Mouse (Mus musculus): ENCODE data around the gene Myo18a. TPM values are rescaled to one million over a fixed set of nuclear protein-coding genes. Genes with fewer than 3 reads are reported as not detected.

Myo18a gene
- polyA plus RNA-seq, 1 experiment from 2014 or later, result 95.5 TPM

DNA sequence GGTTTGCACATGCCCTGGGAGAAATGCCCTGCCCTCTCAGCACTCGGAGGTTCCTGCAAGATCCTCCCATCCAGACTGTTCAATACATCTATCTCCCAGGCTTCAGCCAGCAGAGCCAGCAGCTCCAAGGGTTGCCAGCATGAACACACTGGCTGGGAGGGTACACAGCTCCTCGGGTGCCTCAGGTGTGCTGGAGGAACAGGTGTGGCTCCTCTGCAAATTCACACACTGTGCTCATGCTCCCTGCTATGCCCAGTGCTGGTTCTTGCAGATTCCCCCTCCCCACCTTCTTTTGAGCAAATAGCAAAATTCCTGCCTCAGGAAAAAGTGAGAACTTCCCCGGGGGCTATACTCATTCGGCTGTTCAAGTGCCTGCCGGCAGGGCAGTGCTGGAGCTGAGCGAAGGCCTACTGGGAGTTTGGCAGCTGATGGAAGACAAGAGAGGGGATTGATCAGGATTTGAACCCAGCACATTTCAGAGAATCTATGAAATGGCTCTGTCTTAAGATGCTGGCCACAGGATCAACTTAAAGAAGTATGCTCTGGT lies 111.7 kb downstream of the Myo18a start:
- no peak overlapping the region for H3K4me3 ChIP-seq
- H3K27ac ChIP-seq, result peak overlapping the region; percentile 83; the same call in 1 of the 2 replicates
- H3K36me3 ChIP-seq, result no peaks in the 10 kb centered on the region
- H3K9me3 ChIP-seq, result no peaks in the 10 kb centered on the region
- peaks cover 53% of the 10 kb centered on the region for H3K4me1 ChIP-seq
- no peak for DNase-seq (ENCODE audit: low spot score)
- WGBS, result 52% methylated on average over 6 of the region's 6 CpGs
- H3K27me3 ChIP-seq (ENCODE audit: insufficient read depth, poor library complexity, severe bottlenecking), result no peaks in the 10 kb centered on the region

DNA sequence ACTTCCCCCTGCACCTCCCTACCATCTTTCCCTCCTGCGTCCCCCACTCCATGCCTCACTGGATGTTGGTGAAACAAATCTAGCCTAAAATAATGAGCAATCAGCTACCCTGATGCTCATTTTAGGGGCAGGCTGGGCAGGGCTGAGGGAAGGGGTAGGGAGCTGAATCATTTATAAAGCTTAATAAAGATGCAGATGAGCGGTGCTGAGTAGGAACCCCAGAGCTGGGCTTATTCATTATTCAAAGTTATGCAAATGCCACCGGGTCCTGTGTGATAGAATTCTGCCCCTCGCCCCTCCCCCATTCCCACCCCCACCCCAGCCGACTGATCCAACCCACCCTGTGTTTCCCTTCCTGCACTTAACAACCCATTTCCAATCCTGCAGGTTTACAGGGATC lies 112.2 kb downstream of the Myo18a start:
- H3K4me3 ChIP-seq, result no peak overlapping the region
- WGBS, result 56% methylated on average over 5 of the region's 5 CpGs
- no peaks in the 10 kb centered on the region for H3K27me3 ChIP-seq (ENCODE audit: insufficient read depth, poor library complexity, severe bottlenecking)
- DNase-seq (ENCODE audit: low spot score), result no peak
- peaks cover 53% of the 10 kb centered on the region for H3K4me1 ChIP-seq
- H3K27ac ChIP-seq, result peak overlapping the region; percentile 83; the same call in 1 of the 2 replicates
- H3K36me3 ChIP-seq, result no peaks in the 10 kb centered on the region
- no peaks in the 10 kb centered on the region for H3K9me3 ChIP-seq

DNA sequence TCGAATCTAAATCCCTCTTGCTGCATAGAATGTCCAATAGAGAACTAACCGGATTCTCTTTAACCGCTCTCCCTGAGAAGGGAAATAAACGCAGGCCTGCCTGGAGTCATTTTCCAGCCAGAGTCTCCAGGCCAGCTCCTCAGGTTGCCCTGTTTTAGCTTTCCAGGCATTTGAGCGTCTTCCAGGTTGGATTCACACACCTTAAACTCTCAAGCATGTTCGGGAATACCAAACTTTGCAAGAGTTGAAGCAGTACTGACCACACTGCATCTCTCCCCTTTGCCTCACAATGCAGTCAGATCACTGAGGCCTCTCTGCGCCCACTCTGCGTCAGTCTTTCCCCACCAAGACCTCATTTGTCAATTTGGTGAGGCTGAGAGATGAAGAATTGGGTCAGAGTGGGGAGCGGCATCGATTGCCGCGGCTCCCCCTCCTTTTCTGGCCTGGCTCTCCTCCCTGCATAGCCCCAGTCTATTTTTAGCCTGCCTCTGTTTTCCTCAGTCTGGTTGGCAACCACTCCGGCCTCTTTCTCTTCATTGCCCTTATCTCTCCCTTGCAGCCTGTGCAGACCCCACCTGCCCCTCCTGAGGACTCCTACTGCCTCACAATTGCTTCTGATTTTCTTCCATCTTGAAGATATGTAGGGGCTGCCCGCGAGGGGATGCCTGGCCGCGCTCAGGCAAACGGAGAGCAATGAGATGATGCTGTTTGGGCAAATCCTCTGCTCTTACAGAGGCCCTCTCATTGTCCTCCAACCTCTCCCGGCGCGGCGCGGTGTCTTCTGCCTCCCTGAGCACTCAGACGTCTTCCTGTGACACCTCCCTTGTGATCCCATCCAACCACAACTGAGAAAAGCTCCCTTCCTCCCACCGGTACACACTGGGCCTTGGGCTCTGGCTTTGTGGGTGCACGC lies 113.1 kb downstream of the Myo18a start:
- Histone ChIP-seq H3K27me3 (ENCODE audit: insufficient read depth, poor library complexity, severe bottlenecking) (no peaks in the 10 kb centered on the region), H3K36me3 (no peaks in the 10 kb centered on the region), H3K4me1 (peaks cover 49% of the 10 kb centered on the region), H3K9me3 (no peaks in the 10 kb centered on the region), H3K4me3 (peak overlapping the region; percentile 23), H3K27ac (peak overlapping the region; percentile 83)
- DNase-seq (ENCODE audit: low spot score), result peak; percentile 94
- 37% methylated on average over 26 of the region's 26 CpGs for WGBS

DNA sequence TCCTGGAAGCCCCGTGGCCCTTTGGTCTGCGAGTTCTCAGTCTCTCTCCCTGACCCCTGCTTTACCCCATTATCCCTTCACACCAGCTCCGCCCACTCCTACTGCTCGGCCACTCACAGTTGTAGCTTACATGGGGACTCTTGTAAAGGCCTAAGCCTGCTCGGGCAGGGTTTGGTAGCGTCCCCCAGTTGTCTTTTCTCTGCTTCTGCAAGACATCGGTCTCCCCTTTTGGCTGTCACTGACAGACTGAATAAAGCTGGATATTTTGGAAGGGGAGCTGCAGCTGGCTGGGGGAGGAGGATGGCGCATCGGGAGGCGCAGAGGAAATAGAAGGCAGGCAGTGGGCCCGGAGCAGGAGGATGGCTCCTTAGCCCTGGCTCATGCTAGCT lies 113.7 kb downstream of the Myo18a start:
- Histone ChIP-seq H3K27ac (peak overlapping the region; percentile 83), H3K36me3 (no peaks in the 10 kb centered on the region), H3K9me3 (no peaks in the 10 kb centered on the region), H3K27me3 (ENCODE audit: insufficient read depth, poor library complexity, severe bottlenecking) (no peaks in the 10 kb centered on the region), H3K4me1 (peaks cover 44% of the 10 kb centered on the region), H3K4me3 (peak overlapping the region; percentile 23)
- DNase-seq (ENCODE audit: low spot score), result no peak
- WGBS, result 39% methylated on average over 11 of the region's 11 CpGs

DNA sequence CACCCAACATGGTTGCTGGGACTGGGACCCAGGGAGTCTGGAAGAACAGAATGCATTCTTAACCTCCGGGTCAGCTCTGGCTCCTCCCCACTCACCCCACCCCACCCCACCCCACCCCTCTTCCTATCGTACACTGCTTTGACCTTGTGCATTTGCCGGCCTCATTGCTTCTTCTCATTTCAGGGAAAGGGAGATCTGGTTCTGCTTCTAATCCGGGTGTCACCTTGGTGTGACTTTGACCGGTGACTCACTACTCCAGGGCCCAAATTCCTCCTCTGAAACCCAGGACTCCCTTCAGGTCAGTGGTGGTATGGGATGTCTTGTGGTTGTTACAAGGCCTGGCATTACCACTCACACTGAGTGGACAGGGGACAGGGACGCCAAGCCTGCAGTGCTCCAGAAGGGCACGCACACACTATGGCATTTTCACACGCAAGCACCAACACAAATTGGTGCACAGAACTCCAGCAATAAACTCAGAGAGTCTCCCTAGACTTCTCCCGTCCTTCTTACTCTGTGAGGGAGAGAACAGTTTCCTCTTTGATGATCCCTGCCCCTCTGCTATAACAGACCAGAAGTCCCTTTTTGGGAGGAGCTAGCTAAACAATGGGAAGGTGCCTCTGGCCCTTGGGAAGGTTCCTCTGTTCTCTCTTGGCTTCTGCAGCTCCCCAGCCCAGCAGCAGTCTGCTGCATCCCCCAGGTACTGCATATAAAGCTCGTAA lies 121.6 kb downstream of the Myo18a start:
- peak overlapping the region; percentile 81 for H3K27ac ChIP-seq
- H3K9me3 ChIP-seq, result no peaks in the 10 kb centered on the region
- 35% methylated on average over 10 of the region's 10 CpGs for WGBS
- H3K27me3 ChIP-seq (ENCODE audit: insufficient read depth, poor library complexity, severe bottlenecking), result 0 out of 2 replicates have a peak, but pooled peaks cover 4% of the 10 kb centered on the region
- H3K4me3 ChIP-seq, result peak overlapping the region; percentile 25
- no peaks in the 10 kb centered on the region for H3K36me3 ChIP-seq
- peak; percentile 86 for DNase-seq (ENCODE audit: low spot score)
- peaks cover 41% of the 10 kb centered on the region for H3K4me1 ChIP-seq

DNA sequence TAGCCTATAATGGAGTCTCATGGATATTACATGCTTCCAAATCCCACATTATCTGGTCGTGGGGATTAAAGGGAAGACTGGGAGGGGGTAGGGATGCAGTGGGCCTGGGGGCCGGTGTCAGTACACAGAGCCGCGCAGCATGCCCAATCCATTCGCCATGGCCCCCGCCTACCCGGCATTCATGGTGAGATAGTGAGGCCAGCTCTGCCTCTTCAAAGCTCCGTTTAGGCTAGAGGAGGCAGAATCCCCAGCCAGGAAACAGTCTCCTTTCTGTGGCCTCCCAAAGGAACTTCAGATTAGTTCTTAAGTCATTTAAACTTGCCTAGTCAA lies 122.2 kb downstream of the Myo18a start:
- H3K27ac ChIP-seq, result peak overlapping the region; percentile 81
- no peaks in the 10 kb centered on the region for H3K36me3 ChIP-seq
- H3K4me1 ChIP-seq, result peaks cover 41% of the 10 kb centered on the region
- DNase-seq (ENCODE audit: low spot score), result no peak
- WGBS, result 32% methylated on average over 8 of the region's 8 CpGs
- H3K4me3 ChIP-seq, result peak overlapping the region; percentile 25; the same call in 1 of the 2 replicates
- H3K9me3 ChIP-seq, result no peaks in the 10 kb centered on the region
- H3K27me3 ChIP-seq (ENCODE audit: insufficient read depth, poor library complexity, severe bottlenecking), result 0 out of 2 replicates have a peak, but pooled peaks cover 4% of the 10 kb centered on the region

DNA sequence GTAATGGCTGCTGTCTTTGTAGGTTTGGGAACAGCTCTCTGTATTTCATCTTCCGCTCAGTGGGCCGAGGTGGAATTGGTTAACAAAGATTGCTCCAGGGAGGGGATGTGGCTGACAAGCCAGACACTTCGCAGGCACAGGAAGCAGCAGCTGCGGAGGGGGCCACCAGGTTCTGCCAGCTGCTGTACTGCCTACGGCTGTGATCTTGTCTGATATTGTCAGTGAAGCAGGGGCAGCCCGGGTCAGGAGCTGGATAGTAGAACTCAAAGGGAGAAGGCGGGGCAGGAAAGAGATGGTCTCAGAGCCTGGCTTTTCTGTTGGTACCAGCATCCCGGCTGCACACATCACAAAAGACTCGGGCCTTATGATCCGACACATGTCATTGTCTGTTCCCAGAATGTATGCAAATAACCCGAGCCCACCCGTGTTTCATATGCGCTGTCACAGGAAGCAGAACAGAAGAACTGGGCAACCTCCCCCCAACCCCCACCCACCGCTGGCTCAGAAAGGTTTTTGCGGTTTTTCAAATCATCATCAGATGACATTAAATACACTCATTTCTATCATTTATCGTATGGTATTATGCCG lies 124.4 kb downstream of the Myo18a start:
- no peaks in the 10 kb centered on the region for H3K9me3 ChIP-seq
- H3K27me3 ChIP-seq (ENCODE audit: insufficient read depth, poor library complexity, severe bottlenecking), result no peaks in the 10 kb centered on the region
- DNase-seq (ENCODE audit: low spot score), result peak; percentile 84
- H3K27ac ChIP-seq, result peak overlapping the region; percentile 81
- H3K4me1 ChIP-seq, result peaks cover 41% of the 10 kb centered on the region
- peak overlapping the region; percentile 6; the same call in 1 of the 2 replicates for H3K4me3 ChIP-seq
- 44% methylated on average over 17 of the region's 17 CpGs for WGBS
- no peaks in the 10 kb centered on the region for H3K36me3 ChIP-seq

DNA sequence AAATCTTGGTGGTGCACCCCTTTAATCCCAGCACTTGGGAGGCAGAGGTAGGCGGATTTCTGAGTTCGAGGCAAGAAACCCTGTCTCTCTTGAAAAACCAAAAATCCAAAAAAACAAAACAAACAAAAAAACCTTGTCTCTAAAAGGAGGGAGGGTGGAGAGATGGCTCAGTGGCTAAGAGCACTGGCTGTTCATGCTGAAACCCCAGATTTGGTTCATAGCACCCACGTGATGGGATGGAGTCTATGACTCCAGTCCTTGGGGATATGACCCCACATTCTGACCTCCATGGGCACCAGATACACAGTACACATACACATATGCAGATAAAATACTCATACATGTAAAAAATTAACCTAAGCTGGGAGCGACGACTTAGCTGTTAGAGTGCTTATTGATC lies 125.8 kb downstream of the Myo18a start:
- Histone ChIP-seq H3K27me3 (ENCODE audit: insufficient read depth, poor library complexity, severe bottlenecking) (no peaks in the 10 kb centered on the region), H3K27ac (no peak overlapping the region), H3K9me3 (no peaks in the 10 kb centered on the region), H3K4me3 (no peak overlapping the region), H3K36me3 (no peaks in the 10 kb centered on the region), H3K4me1 (peaks cover 53% of the 10 kb centered on the region)
- no peak for DNase-seq (ENCODE audit: low spot score)
- WGBS, result 85% methylated on average over 5 of the region's 5 CpGs

DNA sequence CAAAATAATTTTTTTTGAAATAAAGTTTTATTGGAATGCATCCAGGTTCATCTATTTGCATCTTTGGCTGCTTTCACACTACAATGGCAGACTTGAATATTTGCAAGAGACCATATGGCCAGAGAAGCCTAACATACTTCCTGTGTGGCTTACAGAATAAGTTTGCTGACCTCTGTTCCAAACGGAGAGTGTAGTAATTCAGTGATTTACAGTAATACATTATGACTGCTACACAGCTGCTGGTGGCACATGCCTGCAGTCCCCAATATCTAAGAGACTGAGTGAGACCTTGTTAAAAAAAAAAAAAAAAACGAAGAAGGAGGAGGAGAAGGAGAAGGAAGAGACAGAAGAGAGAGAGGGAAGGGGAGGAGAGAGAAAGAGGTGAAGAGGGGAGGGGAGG lies 126.4 kb downstream of the Myo18a start:
- WGBS, result 40% methylated on average over 1 of the region's 2 CpGs
- Histone ChIP-seq H3K9me3 (no peaks in the 10 kb centered on the region), H3K4me1 (peaks cover 52% of the 10 kb centered on the region), H3K27ac (no peak overlapping the region), H3K4me3 (no peak overlapping the region), H3K36me3 (no peaks in the 10 kb centered on the region), H3K27me3 (ENCODE audit: insufficient read depth, poor library complexity, severe bottlenecking) (no peaks in the 10 kb centered on the region)
- DNase-seq (ENCODE audit: low spot score), result no peak

DNA sequence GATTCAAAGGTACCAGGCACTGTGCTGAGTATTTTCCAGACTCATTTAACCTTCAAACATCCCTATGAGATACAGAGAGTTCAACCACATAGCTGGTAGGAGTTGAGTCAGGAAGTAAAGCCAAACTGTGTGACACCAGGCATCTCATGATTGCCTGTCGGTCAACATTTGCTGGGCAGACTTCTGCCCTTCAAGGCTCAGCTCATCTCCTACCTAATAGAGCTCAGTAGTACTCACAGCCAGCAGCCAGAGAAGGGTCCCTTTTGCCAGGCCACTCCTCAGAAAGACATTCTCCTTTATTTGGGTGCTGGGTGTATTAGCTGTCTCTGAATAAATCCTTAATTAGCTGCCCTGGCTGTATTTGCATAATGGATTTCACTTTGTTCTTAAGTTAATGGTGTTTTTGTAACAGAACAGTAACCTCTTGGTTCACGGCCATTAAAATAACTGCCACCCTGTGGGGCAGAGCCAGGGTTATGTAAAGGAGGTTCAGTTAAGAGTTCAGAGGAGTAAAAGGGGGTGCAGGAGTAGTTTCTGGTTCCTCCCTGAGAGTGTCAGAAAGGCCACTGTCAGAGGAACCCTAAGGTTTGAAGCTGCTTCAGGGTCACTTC lies 127.7 kb downstream of the Myo18a start:
- peaks cover 5% of the 10 kb centered on the region for H3K27me3 ChIP-seq (ENCODE audit: insufficient read depth, poor library complexity, severe bottlenecking)
- no peak for DNase-seq (ENCODE audit: low spot score)
- H3K27ac ChIP-seq, result no peak overlapping the region
- H3K36me3 ChIP-seq, result no peaks in the 10 kb centered on the region
- H3K4me1 ChIP-seq, result peaks cover 40% of the 10 kb centered on the region
- no peak overlapping the region for H3K4me3 ChIP-seq
- 65% methylated on average over 2 of the region's 2 CpGs for WGBS
- no peaks in the 10 kb centered on the region for H3K9me3 ChIP-seq

DNA sequence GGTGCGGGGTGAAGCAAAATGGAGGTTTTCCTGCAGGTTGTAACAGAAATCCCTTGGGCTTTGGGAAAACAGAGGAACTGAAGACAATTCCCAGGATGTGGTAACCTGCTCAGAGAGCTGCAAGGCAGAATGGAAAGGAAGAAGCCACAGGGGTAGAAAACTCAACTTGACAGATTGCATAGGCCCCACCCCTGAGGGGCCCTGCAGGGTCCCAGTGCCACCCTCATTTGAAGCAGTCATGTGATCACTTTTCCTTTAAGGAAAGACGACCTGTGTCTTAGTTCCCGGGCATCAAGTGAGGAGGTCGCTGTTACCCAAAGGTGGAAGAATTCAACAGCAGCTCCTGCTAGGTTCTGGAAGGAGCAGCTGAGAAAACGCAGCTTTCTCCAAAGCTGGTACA lies 129.8 kb downstream of the Myo18a start:
- Histone ChIP-seq H3K36me3 (no peaks in the 10 kb centered on the region), H3K4me1 (peaks cover 33% of the 10 kb centered on the region), H3K9me3 (no peaks in the 10 kb centered on the region), H3K27me3 (ENCODE audit: insufficient read depth, poor library complexity, severe bottlenecking) (peaks cover 27% of the 10 kb centered on the region), H3K27ac (0 out of 2 replicates have a peak overlapping the region, but pooled peaks have one; percentile 69), H3K4me3 (no peak overlapping the region)
- 13% methylated on average over 5 of the region's 5 CpGs for WGBS
- no peak for DNase-seq (ENCODE audit: low spot score)

DNA sequence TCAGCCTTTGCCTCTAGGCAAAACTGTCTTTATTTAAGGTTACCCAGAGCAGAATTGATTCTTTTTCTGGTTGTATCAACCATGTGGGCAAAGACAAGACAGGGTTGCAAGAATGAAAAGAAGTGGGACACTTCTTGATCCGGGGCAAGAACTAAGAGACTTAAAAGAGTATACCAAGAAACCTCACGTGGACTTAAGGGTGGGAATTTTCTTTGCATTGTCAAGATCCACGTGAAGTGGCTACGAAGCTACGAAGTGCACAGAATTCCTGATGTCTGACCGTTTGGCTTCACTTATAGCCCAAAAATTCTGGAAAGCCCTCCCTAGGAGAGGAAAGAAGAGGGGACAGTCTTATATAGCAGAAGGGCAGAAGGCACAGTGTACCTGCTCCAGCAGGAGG lies 130.2 kb downstream of the Myo18a start:
- no peak for DNase-seq (ENCODE audit: low spot score)
- no peaks in the 10 kb centered on the region for H3K9me3 ChIP-seq
- 36% methylated on average over 6 of the region's 6 CpGs for WGBS
- peak overlapping the region; percentile 69 for H3K27ac ChIP-seq
- peak overlapping the region; percentile 31; the same call in 1 of the 2 replicates for H3K4me3 ChIP-seq
- peaks cover 31% of the 10 kb centered on the region for H3K4me1 ChIP-seq
- no peaks in the 10 kb centered on the region for H3K36me3 ChIP-seq
- H3K27me3 ChIP-seq (ENCODE audit: insufficient read depth, poor library complexity, severe bottlenecking), result peaks cover 31% of the 10 kb centered on the region

All from heart, embryonic 10.5 days (tissue).